Mouse (Mus musculus) kidney, adult 11 months (tissue): ENCODE measurements at regions not wholly inside any gene's neighbourhood (a gene's known extent, or its start where the extent isn't known, plus 50 kb on each side); places are given as distances from the start of the nearest gene placed in this dataset.

Experiments used
- DNase-seq: peaks from one replicate; pipeline ENCODE4 v3.0.0; 2022

GRCm38 (mm10) chr13:107692123-107692830, 352.0 kb upstream of the Smim15 start:
- DNase-seq: no peak

- DNase-seq: no peak
These were observed 355.3 kb upstream of the Smim15 start for GRCm38 (mm10) chr13:107688972-107689371.

- no peak for DNase-seq
These were observed 359.0 kb upstream of the Smim15 start for GRCm38 (mm10) chr13:107685231-107685630.

- DNase-seq: no peak
These were observed 360.3 kb upstream of the Smim15 start for GRCm38 (mm10) chr13:107683909-107684308.

GRCm38 (mm10) chr13:107681719-107682118, 362.5 kb upstream of the Smim15 start:
- DNase-seq: no peak

GRCm38 (mm10) chr13:107678860-107679259, 365.4 kb upstream of the Smim15 start:
- DNase-seq: no peak

- DNase-seq: no peak
These were observed 367.2 kb upstream of the Smim15 start for GRCm38 (mm10) chr13:107677091-107677470.

GRCm38 (mm10) chr13:107676310-107677090, 367.7 kb upstream of the Smim15 start:
- peak; percentile 62 for DNase-seq

GRCm38 (mm10) chr13:107672166-107672565, 372.1 kb upstream of the Smim15 start:
- DNase-seq: no peak

GRCm38 (mm10) chr13:107668509-107668908, 375.7 kb upstream of the Smim15 start:
- DNase-seq: no peak

GRCm38 (mm10) chr13:107665775-107666174, 378.5 kb upstream of the Smim15 start:
- no peak for DNase-seq

GRCm38 (mm10) chr13:107664197-107664596, 380.0 kb upstream of the Smim15 start:
- DNase-seq: no peak

- DNase-seq: no peak
These were observed 380.5 kb upstream of the Smim15 start for GRCm38 (mm10) chr13:107663745-107664144.

- no peak for DNase-seq
These were observed 382.8 kb upstream of the Smim15 start for GRCm38 (mm10) chr13:107661414-107661813.

GRCm38 (mm10) chr13:107645865-107646645, 398.2 kb upstream of the Smim15 start:
- DNase-seq: peak; percentile 24

- DNase-seq: no peak
These were observed 399.0 kb upstream of the Smim15 start for GRCm38 (mm10) chr13:107645121-107645864.

GRCm38 (mm10) chr13:107644705-107645104, 399.5 kb upstream of the Smim15 start:
- no peak for DNase-seq

GRCm38 (mm10) chr13:107641926-107642657, 402.2 kb upstream of the Smim15 start:
- peak; percentile 24 for DNase-seq

- peak; percentile 44 for DNase-seq
These were observed 404.6 kb upstream of the Smim15 start for GRCm38 (mm10) chr13:107639620-107640019.

- DNase-seq: no peak
These were observed 407.0 kb upstream of the Smim15 start for GRCm38 (mm10) chr13:107637269-107637668.

GRCm38 (mm10) chr13:107635114-107635513, 409.1 kb upstream of the Smim15 start:
- DNase-seq: no peak

GRCm38 (mm10) chr13:107627073-107627472, 417.2 kb upstream of the Smim15 start:
- no peak for DNase-seq
